Mouse (Mus musculus): ENCODE data around the gene Ankrd27.

DNA sequence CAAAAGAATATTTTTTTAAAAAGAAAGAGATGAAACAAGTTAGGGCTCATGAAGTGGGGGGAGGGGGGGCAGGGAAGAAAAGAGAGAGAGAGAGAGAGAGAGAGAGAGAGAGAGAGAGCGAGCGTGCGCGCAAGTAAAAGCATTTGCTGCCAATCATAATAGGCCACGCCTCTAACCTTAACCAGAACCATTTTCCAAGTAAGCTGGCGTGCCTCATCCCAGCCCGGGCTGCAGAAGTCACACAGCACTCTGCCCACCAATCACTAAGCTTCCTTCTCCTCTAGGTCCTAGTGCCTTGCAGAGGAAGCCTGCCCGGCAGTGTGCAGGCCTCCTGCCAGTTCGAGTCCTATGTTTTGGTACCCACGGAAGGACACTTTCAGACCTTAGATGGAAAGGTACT, 14.0 kb downstream of the Ankrd27 start:
- no peak for TF ChIP-seq POLR2AphosphoS2 (IDR thresholded peaks at IDR 0.05; ENCODE audit: low read length)
- no peak for TF ChIP-seq CTCF (IDR thresholded peaks at IDR 0.05 in 2 of 3, conservative IDR thresholded peaks at IDR 0.05 in 1 of 3; ENCODE audit: control insufficient read depth in 1 of 3, insufficient read depth in 1 of 3, low read depth in 2 of 3, low read length in 3 of 3, poor library complexity in 1 of 3, severe bottlenecking in 1 of 3)
- no peak for TF ChIP-seq RCOR1 (IDR thresholded peaks at IDR 0.05; ENCODE audit: low read depth, low read length)
- no peak for TF ChIP-seq GABPA (IDR thresholded peaks at IDR 0.05; ENCODE audit: low read depth, low read length)
- TF ChIP-seq EP300 (IDR thresholded peaks at IDR 0.05; ENCODE audit: low read depth in 1 of 2, low read length in 2 of 2) = no peak
- no peak for TF ChIP-seq NELFE (IDR thresholded peaks at IDR 0.05; ENCODE audit: low read depth, low read length)
- no peak for TF ChIP-seq MYB (IDR thresholded peaks at IDR 0.05; ENCODE audit: low read depth, low read length)
- no peak for TF ChIP-seq TCF12 (IDR thresholded peaks at IDR 0.05; ENCODE audit: low read depth, low read length)
- TF ChIP-seq GATA1 (IDR thresholded peaks at IDR 0.05; ENCODE audit: low read depth, low read length) = no peak
